Mouse (Mus musculus): ENCODE results near the gene Rdh13. TPM values are rescaled to one million over a fixed set of nuclear protein-coding genes. Genes with fewer than 3 reads are reported as not detected.

The Rdh13 gene
- total and polyA plus RNA-seq, 3 experiments = 25.1 to 34.1 (median 31.0) TPM

GRCm38 (mm10) chr7:4397730-4398129 is 47.7 kb downstream of the Rdh13 start, which contains the start of gene Gp6:
Gp6 (minus strand) TSS chr7:4397744.
- H3K9ac ChIP-seq (ENCODE audit: low read depth, low read length) = no peak within 1 kb of the TSS
- DNase-seq = no peak
- no peak within 1 kb of the TSS for H3K4me3 ChIP-seq
- WGBS = 79% methylated on average over 1 of the region's 1 CpGs
- H3K79me2 ChIP-seq (replicated peaks; ENCODE audit: control insufficient read depth, insufficient read depth, low read length) = no peaks in the 10 kb centered on the region
- H3K4me1 ChIP-seq (ENCODE audit: control insufficient read depth, insufficient read depth, low read length) = no peaks in the 10 kb centered on the region
- TF ChIP-seq POLR2A (IDR thresholded peaks at IDR 0.05; ENCODE audit: insufficient read depth, low read depth, low read length) (no peak), EP300 (IDR thresholded peaks at IDR 0.05; ENCODE audit: insufficient read depth, low read depth, low read length) (no peak), CTCF (IDR thresholded peaks at IDR 0.05) (no peak)
- intact Hi-C loops (cut with DNase I) = no loop called here
- no peaks in the 10 kb centered on the region for H3K36me3 ChIP-seq (ENCODE audit: control insufficient read depth, insufficient read depth, low read length)
- no peak within 1 kb of the TSS for H3K27ac ChIP-seq
- H3K27me3 ChIP-seq (ENCODE audit: control insufficient read depth, insufficient read depth, low read length) = no peaks in the 10 kb centered on the region

Small RNA genes within 50 kb of the gene (microRNA-seq; reads per million reads assigned to microRNA genes)
- gene Gm24605 (0 reads per million in 2 experiments), gene Gm24752 (0 reads per million in 2 experiments), gene Gm25349 (0 reads per million in 2 experiments)

Other genes starting within 250 kb of the Rdh13 start
- gene Lilra5, start 207.9 kb downstream of the Rdh13 start, total RNA-seq (2021) = 1 to 10 TPM; 1.2 to 1.4 TPM
- gene Lilra5, start 207.9 kb downstream of the Rdh13 start, polyA plus RNA-seq (2012; rRNA removed) = 1.1 and 1.3 TPM in 2 replicates
- not detected for gene Ncr1, start 107.9 kb downstream of the Rdh13 start, total RNA-seq (2021)
- 0.41 and 1.2 TPM in 2 replicates for gene Ncr1, start 107.9 kb downstream of the Rdh13 start, polyA plus RNA-seq (2012; rRNA removed)
- 1 to 10 TPM in 1 of 2 experiments, under 1 TPM in 1; 0.50 to 1.9 TPM for gene Gp6, start 47.9 kb downstream of the Rdh13 start, total RNA-seq (2021)
- gene Gp6, start 47.9 kb downstream of the Rdh13 start, polyA plus RNA-seq (2012; rRNA removed) = 0.44 and 0.76 TPM in 2 replicates
- gene Eps8l1, start 15.0 kb upstream of the Rdh13 start, total RNA-seq (2021) = 1 to 10 TPM; 3.3 to 3.5 TPM
- gene Eps8l1, start 15.0 kb upstream of the Rdh13 start, polyA plus RNA-seq (2012; rRNA removed) = 0.74 and 0.82 TPM in 2 replicates
- 10 to 100 TPM; 62.4 to 67.1 TPM for gene Ppp1r12c, start 56.0 kb upstream of the Rdh13 start, total RNA-seq (2021)
- 47.0 and 53.2 TPM in 2 replicates for gene Ppp1r12c, start 56.0 kb upstream of the Rdh13 start, polyA plus RNA-seq (2012; rRNA removed)
- 10 to 100 TPM; 15.6 to 19.7 TPM for gene Tnnt1, start 70.7 kb upstream of the Rdh13 start, total RNA-seq (2021)
- gene Tnnt1, start 70.7 kb upstream of the Rdh13 start, polyA plus RNA-seq (2012; rRNA removed) = 9.2 and 12.1 TPM in 2 replicates
- gene Tnni3, start 78.6 kb upstream of the Rdh13 start, total RNA-seq (2021) = over 10,000 TPM in 1 of 2 experiments, 1,000 to 10,000 TPM in 1; 9,834 to 11,008 TPM
- gene Tnni3, start 78.6 kb upstream of the Rdh13 start, polyA plus RNA-seq (2012; rRNA removed) = 13,898 and 21,553 TPM in 2 replicates
- gene Dnaaf3, start 86.8 kb upstream of the Rdh13 start, total RNA-seq (2021) = 1 to 10 TPM; 2.3 to 2.7 TPM
- gene Dnaaf3, start 86.8 kb upstream of the Rdh13 start, polyA plus RNA-seq (2012; rRNA removed) = 12.4 and 13.2 TPM in 2 replicates
- gene Syt5, start 101.9 kb upstream of the Rdh13 start, total RNA-seq (2021) = under 1 TPM; 0.39 to 0.86 TPM
- 0.79 and 2.4 TPM in 2 replicates for gene Syt5, start 101.9 kb upstream of the Rdh13 start, polyA plus RNA-seq (2012; rRNA removed)
- not detected for gene Ptprh, start 158.4 kb upstream of the Rdh13 start, total RNA-seq (2021)
- gene Ptprh, start 158.4 kb upstream of the Rdh13 start, polyA plus RNA-seq (2012; rRNA removed) = 0.03 and 0.06 TPM in 2 replicates
- 1 to 10 TPM; 4.2 to 5.3 TPM for gene Tmem86b, start 185.8 kb upstream of the Rdh13 start, total RNA-seq (2021)
- gene Tmem86b, start 185.8 kb upstream of the Rdh13 start, polyA plus RNA-seq (2012; rRNA removed) = 12.8 and 19.2 TPM in 2 replicates
- 10 to 100 TPM; 67.6 to 71.9 TPM for gene Ppp6r1, start 213.4 kb upstream of the Rdh13 start, total RNA-seq (2021)
- 67.1 and 89.9 TPM in 2 replicates for gene Ppp6r1, start 213.4 kb upstream of the Rdh13 start, polyA plus RNA-seq (2012; rRNA removed)
- 10 to 100 TPM; 31.9 to 35.0 TPM for gene Hspbp1, start 239.4 kb upstream of the Rdh13 start, total RNA-seq (2021)
- gene Hspbp1, start 239.4 kb upstream of the Rdh13 start, polyA plus RNA-seq (2012; rRNA removed) = 27.0 and 29.7 TPM in 2 replicates
- gene Brsk1, start 245.0 kb upstream of the Rdh13 start, total RNA-seq (2021) = 1 to 10 TPM in 1 of 2 experiments, under 1 TPM in 1; 0.89 to 1.5 TPM
- 1.7 and 2.2 TPM in 2 replicates for gene Brsk1, start 245.0 kb upstream of the Rdh13 start, polyA plus RNA-seq (2012; rRNA removed)